Mouse (Mus musculus): ENCODE results near the gene Polk. TPM values are rescaled to one million over a fixed set of nuclear protein-coding genes. Genes with fewer than 3 reads are reported as not detected.

Polk gene
- polyA plus RNA-seq, 1 experiment from 2014 or later = 12.3 TPM

DNA sequence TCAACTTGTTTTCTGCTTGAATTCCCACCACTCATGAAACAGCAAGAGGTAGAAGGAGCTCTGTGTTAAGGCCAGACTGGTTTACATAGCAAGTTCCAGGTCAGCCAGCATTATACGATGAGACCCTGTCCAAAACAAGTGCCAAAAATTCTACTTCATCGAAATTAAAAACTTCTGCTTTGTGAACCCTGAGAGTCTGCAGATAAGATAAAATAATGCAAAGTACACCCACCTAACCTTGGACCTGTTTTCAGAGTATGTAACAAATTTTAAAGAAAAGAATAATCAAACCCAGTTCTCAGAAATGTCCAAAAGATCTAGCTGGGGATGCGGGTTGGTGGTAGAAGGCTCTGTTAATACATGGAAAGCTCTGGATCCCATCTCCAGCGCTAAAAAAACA is 83.8 kb downstream of the Polk start:
- no peak for ATAC-seq (ENCODE audit: insufficient number of reproducible peaks, insufficient read depth, low FRiP score, low TSS enrichment)
- no peaks in the 10 kb centered on the region for H3K36me3 ChIP-seq
- 78% methylated on average over 4 of the region's 4 CpGs for WGBS
- H3K4me3 ChIP-seq = no peak overlapping the region
- no peak overlapping the region for H3K9ac ChIP-seq
- H3K9me3 ChIP-seq = no peaks in the 10 kb centered on the region
- H3K4me1 ChIP-seq = no peaks in the 10 kb centered on the region
- H3K27ac ChIP-seq = no peak overlapping the region
- no peak overlapping the region for H3K4me2 ChIP-seq (replicated peaks)
- H3K27me3 ChIP-seq = no peaks in the 10 kb centered on the region

DNA sequence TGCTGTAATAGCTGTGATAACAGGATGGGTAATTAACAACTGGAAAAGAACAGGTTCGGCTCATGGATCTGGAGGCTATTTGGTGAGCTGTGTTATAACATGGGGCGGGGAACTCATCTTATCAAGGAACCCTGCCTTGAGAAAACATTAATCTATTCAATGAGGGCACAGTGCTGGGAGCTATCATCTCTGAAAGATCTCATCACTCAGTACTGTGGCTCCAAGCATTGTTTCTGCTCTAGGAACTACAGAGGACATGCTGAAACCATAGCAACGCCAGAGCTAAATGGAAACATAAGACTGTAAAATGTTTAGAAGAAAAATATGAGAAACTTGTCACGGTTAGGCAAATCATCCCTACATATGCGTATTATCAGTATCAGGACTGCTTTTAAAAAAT is 84.4 kb downstream of the Polk start:
- WGBS = 71% methylated on average over 5 of the region's 5 CpGs
- H3K4me1 ChIP-seq = no peaks in the 10 kb centered on the region
- ATAC-seq (ENCODE audit: insufficient number of reproducible peaks, insufficient read depth, low FRiP score, low TSS enrichment) = no peak
- H3K36me3 ChIP-seq = no peaks in the 10 kb centered on the region
- no peak overlapping the region for H3K9ac ChIP-seq
- H3K4me3 ChIP-seq = no peak overlapping the region
- H3K27ac ChIP-seq = no peak overlapping the region
- no peaks in the 10 kb centered on the region for H3K27me3 ChIP-seq
- no peak overlapping the region for H3K4me2 ChIP-seq (replicated peaks)
- no peaks in the 10 kb centered on the region for H3K9me3 ChIP-seq

DNA sequence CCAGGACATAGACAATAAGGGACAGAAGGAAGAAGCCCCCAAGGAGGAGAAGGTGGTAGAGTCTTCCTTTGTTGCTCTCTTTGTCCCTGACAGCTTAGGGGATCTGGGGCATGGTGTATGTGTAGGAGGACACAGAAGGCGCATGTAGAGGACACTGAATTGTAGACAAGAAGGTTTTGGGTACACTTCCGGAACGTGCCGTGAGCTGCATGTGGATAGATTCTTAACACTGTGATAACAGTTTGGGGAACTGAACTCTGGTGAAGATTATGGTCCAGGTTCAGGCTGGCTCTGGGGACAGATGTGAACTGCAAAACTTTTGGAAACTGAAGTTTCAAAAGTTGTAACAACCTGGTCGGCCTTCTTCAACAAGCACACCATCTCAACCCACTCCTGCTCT is 84.8 kb downstream of the Polk start:
- Histone ChIP-seq H3K4me2 (replicated peaks) (no peak overlapping the region), H3K27ac (no peak overlapping the region), H3K36me3 (no peaks in the 10 kb centered on the region), H3K9ac (no peak overlapping the region), H3K4me1 (no peaks in the 10 kb centered on the region), H3K9me3 (no peaks in the 10 kb centered on the region), H3K27me3 (no peaks in the 10 kb centered on the region), H3K4me3 (no peak overlapping the region)
- WGBS = 92% methylated on average over 5 of the region's 5 CpGs
- no peak for ATAC-seq (ENCODE audit: insufficient number of reproducible peaks, insufficient read depth, low FRiP score, low TSS enrichment)

DNA sequence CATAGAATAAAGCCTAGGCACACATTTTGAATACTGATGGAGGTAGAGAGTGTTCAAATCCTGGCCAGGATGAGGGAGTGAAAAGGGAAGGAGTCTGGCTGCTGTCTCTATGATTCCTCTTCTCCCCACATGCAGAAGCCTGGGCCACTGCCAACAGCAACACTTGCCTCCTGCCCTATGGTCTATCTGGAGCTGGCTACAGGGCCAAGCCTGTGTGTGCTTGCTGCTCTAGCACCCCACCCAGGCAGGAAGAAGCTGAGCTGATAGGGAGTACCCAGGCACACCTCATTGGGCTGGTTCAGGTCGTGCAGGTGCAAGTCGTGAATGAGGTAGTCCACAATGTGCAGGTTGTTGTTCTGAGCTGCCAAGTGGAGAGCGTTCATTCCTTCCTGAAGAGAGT is 88.1 kb downstream of the Polk start:
- no peaks in the 10 kb centered on the region for H3K4me1 ChIP-seq
- H3K27me3 ChIP-seq = no peaks in the 10 kb centered on the region
- 74% methylated on average over 3 of the region's 3 CpGs for WGBS
- H3K36me3 ChIP-seq = no peaks in the 10 kb centered on the region
- no peak overlapping the region for H3K27ac ChIP-seq
- no peak overlapping the region for H3K9ac ChIP-seq
- H3K4me2 ChIP-seq (replicated peaks) = no peak overlapping the region
- H3K9me3 ChIP-seq = no peaks in the 10 kb centered on the region
- ATAC-seq (ENCODE audit: insufficient number of reproducible peaks, insufficient read depth, low FRiP score, low TSS enrichment) = no peak
- H3K4me3 ChIP-seq = no peak overlapping the region

DNA sequence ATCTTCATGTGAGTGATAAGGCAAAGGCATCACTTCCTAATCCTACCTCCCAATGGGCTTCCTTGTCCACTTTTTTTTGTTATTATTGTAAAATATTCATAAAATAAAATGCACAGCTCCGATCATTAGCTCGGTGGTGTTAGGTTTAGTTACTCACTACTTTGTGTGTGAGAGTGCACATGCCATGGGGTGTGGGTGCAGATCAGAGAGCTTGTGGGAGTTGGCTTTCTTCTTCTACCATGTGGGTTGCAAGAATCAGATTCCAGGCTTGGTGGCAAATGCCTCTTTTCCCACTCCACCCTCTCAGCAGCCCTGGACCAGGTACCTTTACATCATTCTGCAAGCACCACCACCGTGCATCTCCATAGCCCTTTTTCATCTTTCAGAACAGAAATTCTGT is 89.8 kb downstream of the Polk start:
- no peak overlapping the region for H3K9ac ChIP-seq
- no peaks in the 10 kb centered on the region for H3K27me3 ChIP-seq
- no peaks in the 10 kb centered on the region for H3K4me1 ChIP-seq
- no peak overlapping the region for H3K4me3 ChIP-seq
- WGBS = 88% methylated on average over 3 of the region's 3 CpGs
- no peak for ATAC-seq (ENCODE audit: insufficient number of reproducible peaks, insufficient read depth, low FRiP score, low TSS enrichment)
- H3K27ac ChIP-seq = no peak overlapping the region
- no peaks in the 10 kb centered on the region for H3K9me3 ChIP-seq
- H3K36me3 ChIP-seq = no peaks in the 10 kb centered on the region
- H3K4me2 ChIP-seq (replicated peaks) = no peak overlapping the region

DNA sequence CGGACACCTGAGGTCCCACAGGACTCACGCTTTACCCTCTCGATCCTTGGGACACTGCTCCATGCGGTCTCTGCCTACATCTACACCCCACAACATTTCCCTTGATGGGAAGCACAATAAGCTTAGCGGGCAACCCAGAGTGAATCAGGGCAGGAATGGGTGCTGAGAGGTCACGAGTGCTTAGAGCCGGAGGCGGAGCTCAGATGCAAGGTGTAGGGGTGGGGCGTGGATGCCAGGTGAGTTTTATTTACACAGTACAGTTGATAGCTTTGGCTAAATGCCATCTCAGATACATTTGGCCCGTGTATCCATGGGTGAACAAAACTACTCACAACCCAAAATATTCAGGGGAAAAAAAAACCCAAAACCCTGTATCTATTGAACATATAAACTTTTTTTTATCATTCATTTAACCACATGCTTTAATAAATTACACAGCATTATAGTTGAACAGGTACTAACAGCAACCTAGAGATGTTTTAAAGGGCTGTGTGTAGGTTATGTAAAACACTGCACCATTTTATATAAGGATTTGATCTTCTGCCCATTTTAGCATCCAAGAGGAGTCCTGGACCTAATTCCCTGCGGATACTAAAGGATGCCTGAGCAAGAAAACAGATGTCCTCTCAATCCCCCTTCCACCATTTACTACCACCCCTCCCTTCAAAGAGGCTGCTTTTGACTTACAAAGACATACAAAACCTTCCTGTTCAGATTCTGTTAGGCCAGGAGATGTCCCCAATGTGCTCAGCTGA is 90.8 kb downstream of the Polk start:
- no peak for ATAC-seq (ENCODE audit: insufficient number of reproducible peaks, insufficient read depth, low FRiP score, low TSS enrichment)
- no peaks in the 10 kb centered on the region for H3K4me1 ChIP-seq
- no peak overlapping the region for H3K4me3 ChIP-seq
- H3K9me3 ChIP-seq = no peaks in the 10 kb centered on the region
- H3K36me3 ChIP-seq = no peaks in the 10 kb centered on the region
- WGBS = 89% methylated on average over 11 of the region's 11 CpGs
- no peak overlapping the region for H3K9ac ChIP-seq
- no peak overlapping the region for H3K4me2 ChIP-seq (replicated peaks)
- no peak overlapping the region for H3K27ac ChIP-seq
- no peaks in the 10 kb centered on the region for H3K27me3 ChIP-seq

DNA sequence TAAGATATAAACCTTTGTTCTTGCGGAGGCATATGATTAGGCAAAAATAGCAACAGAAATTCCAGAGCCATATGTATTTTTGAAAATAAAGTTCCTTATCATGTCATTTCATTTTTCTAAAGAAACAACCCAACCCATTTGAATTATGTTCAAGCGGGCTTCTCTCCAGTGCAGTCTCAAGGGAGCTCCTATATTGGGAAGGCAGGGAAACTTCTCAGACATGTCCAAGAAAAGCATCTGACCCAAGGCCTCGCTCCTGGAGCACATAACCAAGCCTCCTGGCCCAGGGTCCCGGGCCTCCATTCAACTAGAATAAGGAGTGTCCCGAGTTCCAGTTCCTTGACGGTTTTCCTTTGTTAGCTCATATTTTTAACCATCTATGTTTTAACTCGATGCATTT is 91.5 kb downstream of the Polk start:
- ATAC-seq (ENCODE audit: insufficient number of reproducible peaks, insufficient read depth, low FRiP score, low TSS enrichment) = no peak
- 88% methylated on average over 7 of the region's 7 CpGs for WGBS
- H3K27me3 ChIP-seq = no peaks in the 10 kb centered on the region

DNA sequence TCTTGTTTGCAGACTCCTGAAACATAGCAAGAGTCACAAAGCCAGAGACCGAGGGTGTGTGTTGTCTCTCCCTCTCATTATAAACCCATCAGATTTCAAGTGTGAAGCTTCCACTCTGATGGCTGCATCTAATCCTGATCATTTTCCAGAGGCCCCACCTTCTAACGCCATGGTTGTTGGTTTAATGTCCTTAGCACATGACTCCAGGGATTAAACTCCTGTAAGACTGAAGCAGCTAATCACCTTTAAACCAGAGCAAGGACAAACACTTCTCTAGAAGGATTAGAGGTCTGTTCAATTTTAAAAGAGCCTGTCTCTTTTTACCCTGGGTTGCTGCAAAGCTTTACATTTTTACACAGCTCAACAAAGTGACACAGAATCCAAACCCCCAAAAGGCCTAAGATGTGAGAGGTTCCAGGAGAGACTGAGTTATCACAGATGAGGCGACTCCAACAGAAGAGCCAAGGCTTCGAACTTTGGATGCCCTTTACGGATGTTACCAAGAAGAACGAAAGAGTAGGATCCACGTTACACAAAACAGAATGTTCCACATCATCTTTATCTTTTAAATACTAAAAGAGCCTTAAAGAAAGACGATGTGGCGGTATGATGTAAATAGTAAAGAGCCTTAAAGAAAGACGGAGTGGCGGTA is 92.0 kb downstream of the Polk start:
- Histone ChIP-seq H3K27me3 (no peaks in the 10 kb centered on the region), H3K9ac (no peak overlapping the region), H3K27ac (no peak overlapping the region), H3K4me3 (no peak overlapping the region), H3K4me1 (no peaks in the 10 kb centered on the region), H3K4me2 (replicated peaks) (no peak overlapping the region), H3K9me3 (no peaks in the 10 kb centered on the region), H3K36me3 (no peaks in the 10 kb centered on the region)
- ATAC-seq (ENCODE audit: insufficient number of reproducible peaks, insufficient read depth, low FRiP score, low TSS enrichment) = no peak
- 84% methylated on average over 11 of the region's 11 CpGs for WGBS

More for the DNA sequence above, 91.5 kb downstream of the Polk start:
- Histone ChIP-seq H3K9me3 (no peaks in the 10 kb centered on the region), H3K36me3 (no peaks in the 10 kb centered on the region), H3K4me3 (no peak overlapping the region), H3K27ac (no peak overlapping the region), H3K9ac (no peak overlapping the region), H3K4me2 (replicated peaks) (no peak overlapping the region), H3K4me1 (no peaks in the 10 kb centered on the region)

DNA sequence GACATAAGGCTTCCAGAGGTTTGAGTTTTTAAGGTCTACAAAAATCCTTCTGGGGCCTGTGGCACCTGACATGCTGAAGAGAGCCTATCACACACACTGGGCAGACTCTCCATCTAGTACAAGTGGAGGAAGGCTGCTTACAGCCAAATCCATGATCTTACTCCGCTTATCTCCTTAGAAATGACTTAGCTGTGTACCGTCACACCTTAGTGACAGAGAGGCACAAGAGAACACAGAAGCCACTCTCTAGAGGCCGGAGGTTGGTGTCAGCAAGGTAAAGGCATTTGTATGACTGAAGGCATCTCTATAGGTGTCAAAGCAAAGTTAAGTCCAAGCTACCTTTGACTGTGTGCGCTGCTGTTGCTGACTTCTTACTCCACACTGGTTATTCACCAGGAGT is 101.9 kb downstream of the Polk start:
- Histone ChIP-seq H3K4me1 (peaks cover 3% of the 10 kb centered on the region), H3K4me2 (replicated peaks) (no peak overlapping the region), H3K9me3 (no peaks in the 10 kb centered on the region), H3K9ac (no peak overlapping the region), H3K36me3 (no peaks in the 10 kb centered on the region), H3K27me3 (no peaks in the 10 kb centered on the region), H3K27ac (no peak overlapping the region), H3K4me3 (no peak overlapping the region)
- ATAC-seq (ENCODE audit: insufficient number of reproducible peaks, insufficient read depth, low FRiP score, low TSS enrichment) = no peak
- WGBS = 92% methylated on average over 4 of the region's 4 CpGs

DNA sequence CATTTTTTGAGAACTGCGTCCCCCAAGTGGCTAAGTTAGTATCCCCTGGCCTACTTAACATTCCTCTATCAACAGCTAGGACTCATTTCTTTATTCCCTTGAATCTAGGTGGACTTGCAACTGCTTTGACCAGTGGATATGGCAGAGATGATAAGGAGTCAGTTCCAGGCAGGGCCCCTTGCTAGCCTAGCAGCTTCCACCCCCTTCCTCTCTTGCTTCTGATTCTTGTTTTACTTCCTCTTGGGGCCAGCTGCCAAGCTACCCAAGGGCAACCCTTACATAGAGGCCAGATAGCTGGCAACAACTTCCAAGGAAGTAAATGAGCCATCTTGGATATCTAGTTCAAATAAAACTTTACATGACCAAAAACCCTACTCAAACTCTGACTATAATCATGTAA is 105.5 kb downstream of the Polk start:
- ATAC-seq (ENCODE audit: insufficient number of reproducible peaks, insufficient read depth, low FRiP score, low TSS enrichment) = no peak
- WGBS = 91% methylated on average over 1 of the region's 1 CpGs
- Histone ChIP-seq H3K4me3 (no peak overlapping the region), H3K27ac (no peak overlapping the region), H3K27me3 (no peaks in the 10 kb centered on the region), H3K9ac (no peak overlapping the region), H3K4me1 (peaks cover 18% of the 10 kb centered on the region), H3K36me3 (no peaks in the 10 kb centered on the region), H3K9me3 (no peaks in the 10 kb centered on the region), H3K4me2 (replicated peaks) (no peak overlapping the region)

DNA sequence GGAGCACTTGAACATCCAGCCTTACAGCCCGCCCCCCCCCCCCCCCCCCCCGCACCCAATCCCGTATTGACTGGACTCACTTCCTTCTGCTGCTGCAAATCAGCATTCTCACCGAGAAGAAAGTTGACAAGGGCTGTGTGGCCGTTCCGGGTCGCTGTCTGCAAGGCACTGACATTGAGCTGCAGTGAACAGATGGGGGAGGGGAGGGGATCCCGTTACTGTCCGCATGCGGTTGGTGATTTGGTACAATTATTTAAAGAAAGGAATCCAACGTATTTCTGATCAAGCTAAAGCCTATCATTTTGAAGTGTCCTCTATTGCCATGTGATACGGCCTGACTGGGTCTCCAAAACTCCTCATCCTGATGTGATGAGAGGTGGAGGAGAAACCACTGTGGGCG is 106.6 kb downstream of the Polk start:
- Histone ChIP-seq H3K4me1 (peaks cover 18% of the 10 kb centered on the region), H3K9ac (no peak overlapping the region), H3K27me3 (no peaks in the 10 kb centered on the region), H3K4me3 (no peak overlapping the region), H3K36me3 (no peaks in the 10 kb centered on the region), H3K27ac (no peak overlapping the region), H3K4me2 (replicated peaks) (no peak overlapping the region), H3K9me3 (no peaks in the 10 kb centered on the region)
- WGBS = 26% methylated on average over 12 of the region's 13 CpGs
- ATAC-seq (ENCODE audit: insufficient number of reproducible peaks, insufficient read depth, low FRiP score, low TSS enrichment) = no peak

DNA sequence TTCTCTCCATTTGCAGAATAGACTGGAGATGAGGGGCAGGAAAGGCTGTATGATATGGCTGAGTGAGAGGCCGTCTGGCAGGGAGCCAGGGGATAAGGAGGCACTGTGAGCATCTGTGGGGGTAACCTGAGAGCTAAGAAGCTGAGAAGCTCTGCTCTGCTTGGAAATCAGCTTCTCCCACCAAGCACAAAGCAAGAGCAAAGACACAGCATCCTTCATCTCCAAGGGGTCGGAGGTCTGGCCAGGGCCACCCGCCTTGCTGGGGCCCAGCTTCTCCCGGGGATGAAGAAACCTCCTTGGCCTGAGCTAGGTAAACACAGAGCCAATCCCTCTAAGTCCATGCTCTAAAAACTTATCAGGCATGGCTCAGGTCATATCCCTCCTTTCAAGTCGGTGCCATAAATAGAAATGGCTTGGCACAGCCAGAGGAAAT is 107.5 kb downstream of the Polk start:
- WGBS = 39% methylated on average over 5 of the region's 5 CpGs
- H3K4me3 ChIP-seq = no peak overlapping the region
- ATAC-seq (ENCODE audit: insufficient number of reproducible peaks, insufficient read depth, low FRiP score, low TSS enrichment) = peak; percentile 71

More for the DNA sequence above, 107.5 kb downstream of the Polk start:
- Histone ChIP-seq H3K27me3 (no peaks in the 10 kb centered on the region), H3K4me1 (peaks cover 18% of the 10 kb centered on the region), H3K9ac (no peak overlapping the region), H3K27ac (peak overlapping the region; percentile 63), H3K4me2 (replicated peaks) (peak overlapping the region; percentile 19; the same call in 1 of the 2 replicates), H3K36me3 (no peaks in the 10 kb centered on the region), H3K9me3 (no peaks in the 10 kb centered on the region)
